Mouse (Mus musculus): ENCODE results near the gene Gart.

DNA sequence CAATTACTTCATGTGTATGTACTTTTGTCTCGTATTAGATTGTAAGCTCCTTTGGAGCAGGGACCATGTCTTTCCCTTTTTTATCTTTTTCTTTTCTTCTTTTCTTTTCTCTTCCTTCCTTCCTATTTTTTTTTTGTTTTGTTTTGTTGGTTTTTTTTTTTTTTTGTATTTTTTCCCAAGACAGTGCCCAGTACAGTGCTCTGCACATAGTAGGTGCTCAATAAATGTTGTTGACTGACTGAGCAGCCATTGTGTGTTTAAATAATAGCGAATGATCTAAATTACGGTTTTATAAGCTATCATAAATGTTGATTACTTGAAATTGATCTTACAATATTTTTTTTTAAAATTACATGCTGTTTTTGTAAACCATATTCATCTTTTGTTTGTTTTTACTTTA, 17.0 kb upstream of the Gart start:
- TF ChIP-seq POLR2A (IDR thresholded peaks at IDR 0.05; ENCODE audit: insufficient read length, low read depth) (no peak), POLR2AphosphoS2 (IDR thresholded peaks at IDR 0.05; ENCODE audit: insufficient read length, low read depth) (no peak), MAX (IDR thresholded peaks at IDR 0.05; ENCODE audit: low read depth) (no peak), MYOD1 (IDR thresholded peaks at IDR 0.05; ENCODE audit: control insufficient read depth in 1 of 3, insufficient read length in 2 of 3, low read depth in 2 of 3) (no peak), TCF12 (IDR thresholded peaks at IDR 0.05; ENCODE audit: insufficient read depth, poor library complexity, severe bottlenecking) (no peak), E2F4 (IDR thresholded peaks at IDR 0.05; ENCODE audit: insufficient read depth) (no peak), REST (IDR thresholded peaks at IDR 0.05; ENCODE audit: insufficient read depth, insufficient read length) (no peak), SRF (IDR thresholded peaks at IDR 0.05; ENCODE audit: control insufficient read depth, insufficient read length, low read depth) (no peak), CEBPB (IDR thresholded peaks at IDR 0.05; ENCODE audit: insufficient read depth, poor library complexity, severe bottlenecking) (no peak), USF1 (IDR thresholded peaks at IDR 0.05; ENCODE audit: low read depth) (no peak)

Data from myocyte (in vitro differentiated cells).